Mouse (Mus musculus) C2C12 (cell line): ENCODE measurements around the gene Plod1.

Experiments
- CTCF ChIP-seq: IDR thresholded peaks from one replicate; pipeline ENCODE4 v1.5.1; 2011; ENCODE audit not compliant: control insufficient read depth, insufficient read depth, insufficient read length
- MYOG ChIP-seq: IDR thresholded peaks from one replicate; pipeline ENCODE4 v1.6.1; 2011; ENCODE audit not compliant: control insufficient read depth, insufficient read length; ENCODE audit errors: extremely low read depth
- USF1 ChIP-seq: IDR thresholded peaks from one replicate; pipeline ENCODE4 v1.6.1; 2011; ENCODE audit warnings: low read depth, mild to moderate bottlenecking, control low read depth, moderate library complexity

GRCm38 (mm10) chr4:147879456-147879855, 57.1 kb downstream of the Plod1 start:
- no peak for TF ChIP-seq CTCF
- no peak for TF ChIP-seq MYOG
- TF ChIP-seq USF1: no peak
